Mouse (Mus musculus) cerebellum, adult 8-10 months (tissue): ENCODE measurements at regions not wholly inside any gene's neighbourhood (a gene's known extent, or its start where the extent isn't known, plus 50 kb on each side); places are given as distances from the start of the nearest gene placed in this dataset.

Source experiments
- DNase-seq: peaks from one replicate; pipeline ENCODE4 v3.0.0; 2022

DNA sequence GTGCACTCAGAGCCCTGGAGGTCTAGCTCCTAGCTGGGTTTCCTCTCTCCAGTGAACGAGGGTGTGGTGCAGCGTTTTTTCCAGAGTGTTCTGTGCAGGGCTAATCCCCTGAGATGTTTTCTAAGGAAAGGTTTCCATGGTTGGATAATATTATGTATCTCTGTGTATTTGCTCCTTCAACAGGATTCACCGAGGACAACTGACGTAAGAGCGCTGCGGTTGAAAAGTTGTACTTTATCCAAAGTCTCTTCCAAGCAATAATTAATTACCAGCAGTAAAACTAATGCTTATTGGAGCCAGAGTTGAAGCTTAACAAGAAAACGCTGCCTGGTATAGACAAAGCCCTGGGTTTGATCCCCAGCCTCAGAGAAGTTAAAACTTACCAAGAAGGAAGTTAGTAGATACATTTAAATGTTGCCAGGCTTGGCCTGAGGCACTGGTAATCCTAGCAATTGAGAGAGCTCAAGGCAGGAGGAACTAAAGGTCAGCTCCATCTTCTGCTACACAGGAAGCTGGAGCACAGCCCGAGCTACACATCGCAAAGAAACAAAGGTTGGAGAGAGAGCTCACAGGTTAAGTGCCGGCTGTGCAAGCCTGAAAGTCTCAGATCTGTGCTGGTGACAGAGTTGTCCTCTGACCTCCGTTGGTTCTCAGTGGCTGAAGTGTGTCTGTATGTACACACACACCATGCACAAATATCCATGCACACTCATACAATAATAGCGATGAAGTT is 51.2 kb upstream of the Rap1b start:
- DNase-seq = no peak

DNA sequence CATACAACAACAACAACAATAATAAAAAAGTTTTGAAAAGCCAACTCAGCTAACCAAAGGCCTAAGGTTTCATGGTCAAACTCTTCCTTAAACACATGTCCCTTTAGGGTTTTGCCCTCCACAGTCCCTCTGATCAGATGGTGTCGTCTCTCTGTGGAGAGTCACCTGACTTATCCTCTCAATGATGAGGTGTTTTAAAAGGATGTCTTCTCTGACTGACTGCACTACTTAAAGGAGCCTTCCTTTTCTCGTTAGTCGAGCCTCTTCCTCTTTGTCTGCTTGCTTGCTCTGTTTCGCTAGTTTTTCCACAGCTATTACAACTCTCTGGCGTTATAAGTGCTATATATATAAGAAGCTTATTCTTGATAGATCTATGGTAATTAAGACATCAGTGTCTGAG is 51.9 kb upstream of the Rap1b start:
- no peak for DNase-seq

- DNase-seq = no peak
These were observed 52.6 kb upstream of the Rap1b start for GRCm38 (mm10) chr10:117898391-117898790.

DNA sequence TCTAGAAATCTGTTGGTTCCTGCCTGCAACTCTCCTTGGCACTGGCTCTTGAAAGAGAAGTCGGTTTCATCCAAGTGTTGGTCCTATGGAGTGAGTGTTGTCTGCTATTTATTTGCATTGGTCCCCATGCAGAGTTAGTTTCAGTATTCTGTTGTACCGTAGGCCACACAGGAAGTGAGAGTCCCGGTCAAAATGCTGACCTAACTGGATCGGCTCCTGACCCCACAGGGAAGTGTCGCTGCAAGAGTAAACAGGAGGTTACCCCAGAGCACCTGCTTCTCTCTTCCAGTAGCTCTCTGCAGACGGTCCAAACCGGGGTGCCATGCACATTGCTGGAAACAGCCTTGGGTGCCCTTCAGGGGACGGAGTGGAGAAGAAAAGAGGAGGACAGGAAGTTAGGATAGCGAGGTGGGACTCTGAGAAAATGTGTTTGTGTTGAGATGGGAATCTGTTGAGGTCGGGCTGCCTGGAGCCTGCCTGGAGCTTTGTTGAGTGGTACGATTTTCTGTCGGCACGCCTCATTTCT is 53.6 kb upstream of the Rap1b start:
- no peak for DNase-seq

- no peak for DNase-seq
These were observed 59.9 kb upstream of the Rap1b start for GRCm38 (mm10) chr10:117905666-117906266.

- DNase-seq = peak; percentile 2
These were observed 60.5 kb upstream of the Rap1b start for GRCm38 (mm10) chr10:117906267-117906811.

- DNase-seq = no peak
These were observed 62.3 kb upstream of the Rap1b start for GRCm38 (mm10) chr10:117908079-117908675.

GRCm38 (mm10) chr10:117909155-117909554 is 63.3 kb upstream of the Rap1b start:
- no peak for DNase-seq

DNA sequence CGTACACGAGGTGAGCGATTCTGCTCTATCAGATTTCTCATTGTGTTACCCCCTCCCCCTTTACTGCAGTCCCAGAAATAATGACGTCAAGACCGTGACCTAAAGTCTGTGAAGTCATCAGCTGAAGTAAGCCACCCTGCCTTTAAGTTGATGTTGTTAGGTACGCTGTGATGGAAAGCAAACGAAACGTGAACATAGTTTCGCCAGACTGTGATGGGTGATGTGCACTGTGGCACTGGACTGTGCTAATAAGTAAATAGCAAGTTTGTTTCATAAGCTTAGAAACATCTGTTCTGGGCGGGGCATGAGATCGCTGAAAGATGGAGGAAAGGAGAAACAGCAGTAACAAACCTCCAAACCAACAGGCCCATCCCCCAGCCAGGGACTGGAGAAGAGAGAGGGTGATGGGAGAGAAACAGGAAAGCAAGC is 64.0 kb upstream of the Rap1b start:
- no peak for DNase-seq

DNA sequence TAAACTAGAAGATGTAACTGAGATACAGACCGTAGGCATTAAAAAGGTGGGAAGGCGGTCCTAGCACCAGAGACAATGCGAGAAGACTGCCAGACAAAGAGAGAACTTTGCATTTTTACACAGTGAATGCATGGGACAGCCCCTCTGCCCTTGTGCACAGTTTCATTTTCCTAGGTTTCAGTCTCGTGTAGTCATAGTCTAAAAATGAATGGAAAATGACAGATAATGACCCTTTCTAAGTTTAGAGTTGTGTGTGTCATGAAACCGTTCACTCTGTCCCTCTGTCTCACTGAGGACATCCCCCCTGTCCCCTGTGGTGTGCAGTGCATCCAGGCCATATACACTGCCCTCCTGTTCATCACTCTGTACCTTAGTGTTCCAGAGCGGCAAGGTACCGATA is 64.6 kb upstream of the Rap1b start:
- DNase-seq = no peak

- DNase-seq = no peak
These were observed 69.3 kb upstream of the Rap1b start for GRCm38 (mm10) chr10:117915011-117915735.

- DNase-seq = no peak
These were observed 70.4 kb upstream of the Rap1b start for GRCm38 (mm10) chr10:117916280-117916679.

- no peak for DNase-seq
These were observed 72.0 kb upstream of the Rap1b start for GRCm38 (mm10) chr10:117917870-117918269.

DNA sequence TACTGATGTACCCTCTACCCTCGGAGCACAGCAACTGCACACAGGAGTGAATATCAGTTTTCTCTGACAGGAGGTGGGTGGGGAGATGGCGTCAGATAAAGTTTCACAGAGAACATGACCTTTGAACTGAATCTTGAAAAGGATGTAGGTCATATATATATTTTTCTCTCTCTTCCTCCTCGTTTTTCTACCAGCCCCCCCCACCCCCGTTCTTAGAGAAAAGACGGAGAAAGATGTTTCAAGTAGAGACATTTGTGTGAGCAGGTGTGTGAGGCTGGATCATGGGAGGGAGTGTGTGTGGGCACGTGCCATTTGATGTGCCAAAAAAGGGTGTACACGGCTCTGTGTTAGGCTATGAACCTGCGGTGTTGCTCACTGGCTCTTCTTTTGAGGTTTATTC is 72.8 kb upstream of the Rap1b start:
- DNase-seq = no peak

DNA sequence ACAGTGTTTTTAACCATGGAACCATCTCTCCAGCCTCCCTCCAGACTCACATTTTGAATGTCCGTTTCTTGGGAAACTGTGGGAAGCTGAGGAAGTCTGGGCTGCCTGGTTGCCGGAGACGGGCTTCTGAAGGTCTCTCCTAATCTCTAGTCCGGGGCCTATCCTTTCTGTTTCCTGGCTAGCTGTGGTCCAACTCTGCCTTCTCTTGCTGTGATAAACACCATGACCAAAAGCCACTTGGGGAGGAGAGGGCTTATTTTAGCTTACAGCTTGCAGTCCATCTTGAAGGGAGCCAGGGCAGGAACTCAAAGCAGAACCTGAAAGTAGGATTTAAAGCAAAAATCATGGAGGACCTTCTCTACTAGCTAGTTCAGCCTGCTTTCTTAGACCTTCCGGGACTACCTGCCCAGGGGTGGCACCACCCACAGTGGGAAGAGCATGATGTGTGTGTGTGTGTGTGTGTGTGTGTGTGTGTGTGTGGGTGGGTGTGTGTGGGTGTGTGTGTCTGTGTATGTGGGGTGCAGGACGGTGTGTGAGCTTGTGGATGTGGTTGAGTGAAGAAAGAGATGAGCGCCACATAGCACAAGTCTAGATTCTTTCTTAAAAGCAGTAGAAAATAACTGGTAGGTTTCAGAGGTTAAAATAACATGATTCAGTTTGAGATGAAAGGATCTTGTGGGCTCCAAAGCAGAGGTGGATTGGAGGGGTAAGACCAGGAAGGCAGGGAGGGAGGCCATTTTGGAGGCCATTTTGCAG is 73.5 kb upstream of the Rap1b start:
- no peak for DNase-seq

DNA sequence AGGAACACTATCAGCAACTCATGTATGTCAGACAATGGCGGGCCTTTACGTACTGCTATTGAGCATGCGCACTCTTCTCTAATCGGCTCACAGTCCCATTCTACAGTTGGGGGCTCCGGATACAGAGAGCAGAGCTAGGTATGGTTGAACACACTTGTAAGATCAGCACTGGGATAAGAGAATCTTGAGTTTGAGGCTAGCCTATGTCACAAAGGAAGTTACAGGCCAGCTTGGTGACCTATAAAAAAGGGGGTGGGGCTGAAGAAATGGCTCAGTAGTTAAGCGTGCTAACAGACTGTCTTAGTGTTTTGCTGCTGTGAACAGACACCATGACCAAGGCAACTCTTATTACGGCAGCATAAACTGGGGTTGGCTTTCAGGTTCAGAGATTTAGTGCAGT is 79.4 kb upstream of the Rap1b start:
- no peak for DNase-seq

DNA sequence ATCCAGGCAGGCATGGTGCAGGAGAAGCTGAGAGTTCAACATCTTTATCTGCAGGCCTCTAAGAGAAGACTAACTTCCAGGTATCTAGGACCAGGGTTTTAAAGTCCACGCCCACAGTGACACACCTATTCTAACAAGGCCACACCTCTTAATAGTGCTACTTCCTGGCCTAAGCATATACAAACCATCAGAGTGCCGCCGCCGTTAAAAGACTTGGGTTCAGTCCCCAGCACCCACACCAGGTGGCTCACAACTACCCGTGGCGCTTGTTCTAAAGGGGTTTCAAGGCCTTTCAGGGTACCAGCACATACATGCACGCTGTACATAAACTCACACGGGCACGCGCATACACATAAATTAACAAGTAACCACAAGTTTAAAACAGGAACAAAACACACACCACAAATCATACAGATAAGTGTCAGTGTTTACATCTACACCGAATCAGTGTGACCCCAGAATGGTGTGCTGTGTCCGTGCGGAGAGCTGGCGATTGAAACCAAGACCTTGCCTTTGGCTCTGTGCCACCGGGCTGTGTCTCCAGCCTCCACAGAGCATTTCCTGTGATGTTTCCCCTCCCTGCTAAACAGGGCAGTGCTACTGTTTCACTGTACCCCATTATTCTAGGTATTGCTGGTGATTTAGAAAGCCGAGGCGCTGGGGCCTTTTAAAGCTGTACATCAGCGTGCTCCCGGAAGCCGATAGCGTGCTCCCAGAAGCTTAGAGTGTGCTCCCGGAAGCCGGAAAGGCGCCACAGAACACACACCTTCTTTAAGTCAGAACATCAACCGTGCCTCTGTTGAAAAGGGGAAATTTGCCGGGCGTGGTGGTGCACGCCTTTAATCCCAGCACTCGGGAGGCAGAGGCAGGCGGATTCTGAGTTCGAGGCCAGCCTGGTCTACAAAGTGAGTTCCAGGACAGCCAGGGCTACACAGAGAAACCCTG is 80.0 kb upstream of the Rap1b start:
- no peak for DNase-seq

DNA sequence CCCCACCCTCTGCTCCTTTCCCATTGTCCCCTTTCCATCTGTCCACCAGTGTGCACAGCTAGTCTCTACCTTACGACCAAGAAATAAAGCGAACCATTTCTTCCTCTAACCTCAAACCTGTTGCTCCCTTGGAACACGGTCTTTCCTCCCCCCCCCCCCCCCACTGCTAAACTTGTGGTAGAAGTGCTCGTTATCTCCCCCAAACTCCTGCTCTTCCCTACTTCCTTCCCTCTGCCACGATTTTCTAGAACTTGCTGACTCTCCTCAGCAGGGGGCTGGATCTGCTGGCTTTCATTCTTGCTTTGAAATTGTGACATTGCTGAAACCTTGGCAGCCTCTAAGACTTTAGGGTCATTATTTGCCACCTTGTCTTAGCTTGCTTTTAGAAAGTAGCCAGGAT is 83.2 kb upstream of the Rap1b start:
- DNase-seq = no peak

DNA sequence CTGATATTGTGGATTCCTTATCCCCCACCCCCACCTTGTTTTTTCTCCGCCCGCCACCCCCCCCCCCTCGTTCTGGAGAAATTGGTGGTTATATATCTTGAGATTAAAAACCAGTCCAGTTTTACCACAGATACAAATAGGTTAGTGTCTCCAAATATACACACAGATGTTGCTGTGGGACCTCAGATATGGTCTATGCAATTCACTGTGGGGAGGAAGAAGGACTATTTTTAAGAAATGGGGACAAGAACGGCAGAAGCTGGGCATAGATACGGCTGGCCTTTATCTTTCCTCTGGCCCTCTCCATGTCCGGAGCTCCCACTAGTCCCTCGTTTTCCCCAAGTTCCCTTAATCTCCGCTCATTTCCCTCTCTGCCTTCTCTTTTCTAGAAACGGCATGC is 89.0 kb upstream of the Rap1b start:
- no peak for DNase-seq

DNA sequence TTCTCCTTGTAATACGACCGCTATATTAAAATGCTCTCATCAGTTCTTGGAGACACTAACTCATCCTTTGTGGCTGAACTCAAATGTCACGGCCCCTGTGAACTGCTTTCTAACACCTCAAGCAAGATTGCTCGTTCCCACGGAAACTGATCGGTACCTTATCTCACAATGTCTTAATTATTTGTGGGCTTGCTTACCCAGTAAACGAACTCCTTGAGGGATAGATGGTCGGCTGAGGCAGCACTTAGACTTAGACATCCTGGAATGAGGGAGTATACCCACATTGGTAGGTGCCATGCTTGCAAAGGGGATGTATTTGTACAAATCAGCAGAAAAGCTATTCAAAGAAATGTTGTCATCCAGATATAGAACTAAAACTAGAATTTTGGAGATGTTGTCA is 92.9 kb upstream of the Rap1b start:
- DNase-seq = no peak
